Mouse (Mus musculus) splenic B cell, adult 2 months (primary cell): ENCODE measurements at regions not wholly inside any gene's neighbourhood (a gene's known extent, or its start where the extent isn't known, plus 50 kb on each side); places are given as distances from the start of the nearest gene placed in this dataset.
A peak's percentile ranks its signal among the peaks of the same experiment; 100 is the strongest.

Experiments used
- DNase-seq: peaks from one replicate; pipeline ENCODE4 v3.0.0-alpha.2; 2011; ENCODE audit warnings: low read depth, low spot score
- H3K27me3 ChIP-seq: 2 replicates; pipeline ENCODE4 v1.6.1; 2012; ENCODE audit warnings: mild to moderate bottlenecking, low read length, moderate library complexity, mixed read lengths; ENCODE audit not compliant: control insufficient read depth, poor library complexity, insufficient read depth, severe bottlenecking
- H3K36me3 ChIP-seq: 2 replicates; pipeline ENCODE4 v1.6.1; 2012; ENCODE audit warnings: mild to moderate bottlenecking, low read length, moderate library complexity, mixed read lengths; ENCODE audit not compliant: control insufficient read depth, poor library complexity, insufficient read depth, severe bottlenecking

DNA sequence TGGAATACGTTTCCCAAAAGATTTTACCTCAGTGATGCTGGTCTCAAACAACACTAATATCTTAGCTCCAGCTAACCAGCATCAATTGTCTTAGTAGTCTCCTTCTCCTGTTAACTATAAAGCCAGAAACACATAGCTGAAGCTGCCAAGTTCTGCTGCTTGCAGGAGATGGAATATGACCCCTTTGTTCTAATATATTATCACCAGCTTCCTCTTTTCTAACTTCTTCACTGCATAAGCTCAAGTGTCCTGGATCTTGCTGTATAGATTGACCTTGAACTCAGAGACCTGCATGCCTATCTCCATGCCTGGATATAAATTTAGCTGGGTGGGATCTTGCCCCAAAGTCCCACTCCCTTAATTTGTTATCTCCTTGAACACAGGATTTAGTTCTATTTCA is 94.8 kb downstream of the Rbm46 start:
- Histone ChIP-seq H3K27me3 (no peaks in the 10 kb centered on the region), H3K36me3 (no peaks in the 10 kb centered on the region)
- DNase-seq: no peak

DNA sequence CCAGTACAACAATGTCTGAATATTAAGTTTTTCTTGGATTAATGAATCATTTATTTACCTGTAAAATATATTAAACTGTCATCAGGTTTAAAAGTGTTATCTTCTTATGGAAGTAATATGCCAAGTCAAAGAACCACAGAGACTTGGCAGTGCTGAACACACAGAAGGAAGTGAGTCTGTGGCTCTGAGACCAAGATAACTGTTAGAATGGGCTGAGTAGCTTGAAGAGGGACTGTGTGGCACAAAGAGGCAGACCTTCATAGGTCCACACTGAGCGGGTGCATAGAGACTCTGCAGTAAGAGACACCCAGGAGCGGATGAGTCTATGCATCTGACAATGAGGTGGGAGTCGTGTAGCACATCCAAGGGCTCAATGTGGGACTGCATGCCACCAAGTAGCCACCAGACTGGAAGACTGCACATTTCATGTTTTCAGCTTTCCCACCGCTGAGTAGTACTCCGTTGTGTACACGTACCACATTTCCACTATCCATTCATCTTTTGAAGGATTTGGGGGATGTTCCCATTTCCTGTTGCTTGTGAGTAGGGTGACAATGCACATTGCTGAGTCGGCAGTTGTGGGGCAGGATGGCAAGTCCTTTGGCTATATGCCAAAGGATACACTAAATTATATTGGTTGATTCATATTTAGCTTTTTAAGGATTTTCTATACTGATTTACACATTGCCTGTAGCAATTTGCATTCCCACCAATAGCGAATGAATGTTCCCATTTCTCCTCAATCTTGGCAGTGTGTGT is 105.6 kb downstream of the Rbm46 start:
- Histone ChIP-seq H3K36me3 (no peaks in the 10 kb centered on the region), H3K27me3 (no peaks in the 10 kb centered on the region)
- no peak for DNase-seq

DNA sequence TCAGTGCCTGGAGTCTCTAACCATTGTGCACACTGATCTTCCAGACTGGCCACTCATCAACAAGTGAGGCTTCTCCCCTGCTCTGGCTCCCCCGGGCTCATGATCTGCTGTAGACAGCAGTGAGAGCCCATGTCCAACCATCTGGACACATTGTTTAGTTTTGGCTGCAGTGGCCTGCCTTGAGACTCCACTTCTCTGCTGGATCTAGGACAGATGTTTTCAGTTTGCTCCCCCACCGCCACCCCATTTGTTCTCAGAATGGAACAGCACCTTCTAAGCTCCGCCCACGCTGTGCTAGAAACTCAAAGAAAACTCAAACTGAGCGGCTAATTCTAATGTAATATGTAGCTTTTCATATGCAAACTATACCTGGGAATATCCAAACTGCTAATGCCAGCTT is 108.8 kb downstream of the Rbm46 start:
- Histone ChIP-seq H3K27me3 (no peaks in the 10 kb centered on the region), H3K36me3 (no peaks in the 10 kb centered on the region)
- no peak for DNase-seq

DNA sequence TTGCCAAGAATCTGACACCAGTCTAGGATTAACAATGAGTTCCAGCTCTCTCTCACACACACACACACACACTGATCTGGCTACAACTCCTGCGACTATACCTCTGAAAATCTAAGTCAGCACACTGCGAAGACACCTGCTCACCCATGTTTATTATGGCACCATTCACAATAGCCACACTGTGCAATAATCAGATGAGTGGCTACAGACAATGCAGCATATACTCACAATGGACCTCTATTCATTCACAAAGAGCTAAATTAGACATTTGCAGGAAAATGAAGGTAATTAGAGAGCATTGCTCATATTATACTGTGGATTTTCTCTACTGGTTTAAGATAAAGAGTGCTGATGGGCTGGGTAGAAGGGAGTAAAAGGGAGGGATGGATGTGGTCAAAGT is 116.3 kb downstream of the Rbm46 start:
- no peaks in the 10 kb centered on the region for H3K27me3 ChIP-seq
- no peak for DNase-seq
- no peaks in the 10 kb centered on the region for H3K36me3 ChIP-seq

DNA sequence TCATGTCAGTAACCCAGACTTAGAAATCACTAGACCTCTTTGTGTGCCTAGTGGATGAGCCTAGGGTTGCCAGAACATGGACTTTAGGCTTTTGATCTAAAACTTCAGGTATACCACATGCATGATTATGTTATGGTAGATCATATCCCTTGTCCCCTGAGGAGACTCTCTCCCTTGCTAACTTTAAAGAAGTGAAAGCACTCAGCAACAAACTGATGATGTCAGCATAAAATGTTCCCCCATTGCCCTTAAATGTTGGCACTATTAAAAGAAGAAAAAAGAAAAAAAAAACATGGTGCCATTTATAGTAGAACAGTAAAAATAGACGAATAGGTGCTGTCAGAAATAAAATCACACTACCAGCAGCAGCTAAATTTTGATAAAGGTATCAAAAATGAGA is 117.3 kb downstream of the Rbm46 start:
- no peak for DNase-seq
- Histone ChIP-seq H3K27me3 (no peaks in the 10 kb centered on the region), H3K36me3 (no peaks in the 10 kb centered on the region)

DNA sequence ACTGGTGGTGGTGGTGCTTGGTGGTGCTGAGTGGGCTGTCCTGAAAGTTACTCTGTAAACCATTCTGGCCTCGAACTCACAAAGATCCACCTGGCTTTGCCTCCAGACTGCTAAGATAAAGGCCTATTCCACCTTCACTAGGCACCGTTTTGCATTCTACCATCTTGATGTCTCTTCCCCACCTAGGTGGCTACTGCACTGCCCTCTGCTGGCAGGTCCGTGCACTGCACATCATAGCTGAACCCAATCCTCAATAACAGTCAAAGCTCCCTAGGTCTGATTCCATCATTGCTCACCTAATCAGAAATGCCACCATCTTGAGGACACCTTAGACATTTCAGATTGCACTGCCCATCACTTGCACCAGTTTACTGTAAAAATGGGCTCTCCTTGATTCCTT is 150.7 kb downstream of the Rbm46 start:
- no peaks in the 10 kb centered on the region for H3K36me3 ChIP-seq
- no peaks in the 10 kb centered on the region for H3K27me3 ChIP-seq
- DNase-seq: peak; percentile 2

DNA sequence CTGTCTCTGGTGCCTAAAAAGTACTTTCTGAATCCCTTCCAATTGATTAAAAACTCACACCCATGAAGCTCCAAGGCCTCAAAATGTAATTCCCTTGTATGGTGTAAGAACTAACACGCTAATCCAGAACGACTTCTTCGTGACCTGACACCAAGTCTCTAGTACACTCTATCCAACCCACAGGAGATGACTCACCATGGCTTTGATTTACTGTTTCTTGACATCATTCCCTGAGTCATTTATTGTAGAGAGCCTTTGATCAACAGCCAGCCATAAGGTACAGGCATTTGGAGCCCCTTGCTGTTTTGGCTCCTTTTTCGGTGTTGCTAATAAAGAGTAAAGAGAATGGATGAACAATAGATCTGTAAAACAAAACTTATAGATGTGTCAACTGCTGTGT is 159.7 kb upstream of the Npy2r start:
- Histone ChIP-seq H3K27me3 (no peaks in the 10 kb centered on the region), H3K36me3 (no peaks in the 10 kb centered on the region)
- no peak for DNase-seq

DNA sequence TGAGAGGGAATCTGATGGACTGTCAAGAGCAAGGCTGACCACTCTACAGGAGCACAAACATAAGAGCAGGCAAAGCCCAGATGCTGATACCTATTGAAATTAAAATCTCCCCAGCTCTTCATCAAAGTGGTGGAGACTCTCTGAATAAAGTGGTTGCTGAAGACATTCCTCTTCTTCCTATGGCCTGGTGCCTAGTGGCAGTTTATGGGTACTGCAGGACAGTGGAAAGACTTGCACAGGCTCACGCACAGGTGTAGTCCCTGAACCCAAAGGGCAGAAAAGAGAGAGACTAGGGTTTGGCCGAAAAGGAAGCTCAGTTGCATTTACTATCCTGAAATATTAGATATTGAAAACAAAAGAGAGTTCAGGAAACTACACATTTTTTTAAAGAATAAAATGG is 144.2 kb upstream of the Npy2r start:
- H3K36me3 ChIP-seq: no peaks in the 10 kb centered on the region
- H3K27me3 ChIP-seq: no peaks in the 10 kb centered on the region
- no peak for DNase-seq

DNA sequence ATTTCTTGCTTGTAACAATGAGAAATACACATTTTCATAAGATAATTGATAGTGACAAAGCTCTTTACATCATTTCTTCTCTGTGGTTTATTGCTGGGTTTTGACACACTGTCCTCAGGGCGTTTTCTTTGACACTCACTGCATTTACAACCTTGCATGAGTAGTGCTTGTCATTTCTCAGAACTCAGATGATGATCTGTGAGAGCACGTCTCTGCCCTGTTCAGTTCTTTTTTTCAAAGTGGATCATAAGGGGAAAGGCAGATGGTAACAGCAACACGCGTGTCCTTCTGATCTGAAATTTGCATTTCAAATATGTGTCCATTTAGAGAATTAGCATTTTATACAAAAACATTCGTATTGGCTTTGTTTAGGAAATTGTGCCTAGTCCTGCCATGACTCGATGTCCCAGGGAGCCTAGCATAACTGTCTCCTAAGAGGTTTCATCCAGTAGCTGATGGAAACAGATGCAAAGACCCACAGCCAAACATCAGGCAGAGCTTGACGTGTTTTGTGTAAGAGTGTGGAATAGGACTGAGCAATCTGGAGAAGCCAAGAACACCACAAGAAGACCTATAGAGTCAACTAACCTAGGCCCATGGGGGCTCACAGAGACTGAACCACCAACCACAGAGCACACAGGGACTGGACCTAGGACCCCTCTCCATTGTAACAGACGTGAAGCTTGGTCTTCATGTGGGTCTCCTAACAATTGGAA is 108.4 kb upstream of the Npy2r start:
- DNase-seq: no peak
- no peaks in the 10 kb centered on the region for H3K36me3 ChIP-seq
- H3K27me3 ChIP-seq: no peaks in the 10 kb centered on the region

DNA sequence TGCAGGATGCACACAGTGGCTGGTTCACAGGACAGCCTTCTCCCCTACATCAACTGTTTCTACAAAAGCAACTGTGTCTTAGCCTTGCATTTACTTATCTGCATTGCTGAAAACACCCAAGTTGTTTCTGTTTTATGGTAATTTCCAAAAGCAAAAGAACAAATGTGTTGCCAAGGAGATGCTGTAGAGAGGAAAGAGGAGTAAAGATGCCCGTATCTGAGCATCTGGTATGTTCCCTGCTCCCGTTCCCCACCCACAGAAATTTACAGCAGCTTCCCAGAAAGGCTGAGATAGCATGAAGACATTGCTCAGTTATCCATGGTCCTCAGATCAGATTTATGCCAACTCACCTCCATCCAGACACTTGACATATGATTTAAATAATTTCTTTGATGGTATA is 104.5 kb upstream of the Npy2r start:
- no peaks in the 10 kb centered on the region for H3K36me3 ChIP-seq
- DNase-seq: no peak

DNA sequence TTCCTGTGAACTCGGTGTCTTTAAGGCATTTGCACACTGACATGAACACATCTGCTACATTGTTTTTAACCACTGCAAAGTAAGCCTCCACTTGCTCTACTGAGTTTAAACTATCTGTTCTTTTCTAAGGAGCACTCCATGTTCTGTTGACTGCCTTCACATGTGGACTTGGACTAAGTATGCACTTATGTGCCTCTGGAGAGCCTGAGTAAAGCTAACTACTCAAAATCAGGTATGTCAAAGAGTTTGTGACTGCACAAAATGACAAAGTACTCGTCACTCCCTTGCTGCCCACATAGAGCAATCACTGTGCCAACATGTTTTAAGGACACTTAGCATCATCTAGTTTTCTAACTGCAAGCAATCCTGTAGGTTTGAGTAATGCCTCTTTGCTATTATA is 92.2 kb upstream of the Npy2r start:
- no peaks in the 10 kb centered on the region for H3K36me3 ChIP-seq
- DNase-seq: no peak
- H3K27me3 ChIP-seq: no peaks in the 10 kb centered on the region

More for the DNA sequence above, 104.5 kb upstream of the Npy2r start:
- H3K27me3 ChIP-seq: no peaks in the 10 kb centered on the region

DNA sequence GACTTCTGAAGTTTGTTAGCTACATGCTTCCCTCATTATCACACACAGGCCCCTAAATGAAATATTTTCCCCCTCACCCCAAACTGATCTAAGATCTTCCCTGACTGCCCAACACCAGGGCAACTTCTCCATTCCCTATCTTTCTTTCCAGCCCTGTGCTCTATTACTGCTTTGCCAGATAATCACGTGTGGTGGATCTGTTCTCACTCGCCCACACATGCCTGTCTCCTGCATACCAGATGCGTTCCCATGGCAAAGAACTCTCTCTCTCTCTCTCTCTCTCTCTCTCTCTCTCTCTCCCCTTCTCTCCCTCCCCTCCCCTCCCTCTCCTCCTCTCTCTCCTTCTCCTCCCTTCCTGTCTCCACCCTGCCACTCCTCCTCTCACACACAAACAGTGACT is 88.8 kb upstream of the Npy2r start:
- no peak for DNase-seq
- no peaks in the 10 kb centered on the region for H3K27me3 ChIP-seq
- no peaks in the 10 kb centered on the region for H3K36me3 ChIP-seq

DNA sequence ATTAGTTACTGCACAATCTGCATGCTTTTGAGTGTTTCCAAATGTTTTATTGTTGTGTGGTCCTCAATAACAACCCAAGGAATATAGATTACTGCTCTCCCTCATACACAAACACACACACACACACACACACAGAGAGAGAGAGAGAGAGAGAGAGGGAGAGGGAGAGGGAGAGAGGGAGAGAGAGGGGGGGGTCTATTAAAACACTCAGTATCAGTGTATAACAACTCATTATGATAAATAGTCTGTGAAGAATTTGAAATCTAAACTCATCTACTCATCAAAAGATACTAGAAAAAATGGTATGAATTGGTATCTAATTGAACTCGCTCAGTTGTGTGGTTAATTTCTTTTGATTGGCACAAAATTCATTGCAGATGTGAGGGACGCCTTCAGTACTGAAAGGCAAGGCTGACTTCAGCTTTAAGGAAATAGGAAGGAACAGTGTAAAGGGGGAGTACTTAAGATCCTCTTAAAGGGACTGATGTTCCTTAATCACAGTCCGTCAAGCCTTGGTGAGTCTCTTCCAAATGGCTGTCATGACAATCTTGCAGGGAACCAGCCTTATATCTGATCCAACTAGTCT is 72.6 kb upstream of the Npy2r start:
- Histone ChIP-seq H3K27me3 (no peaks in the 10 kb centered on the region), H3K36me3 (no peaks in the 10 kb centered on the region)
- DNase-seq: no peak

DNA sequence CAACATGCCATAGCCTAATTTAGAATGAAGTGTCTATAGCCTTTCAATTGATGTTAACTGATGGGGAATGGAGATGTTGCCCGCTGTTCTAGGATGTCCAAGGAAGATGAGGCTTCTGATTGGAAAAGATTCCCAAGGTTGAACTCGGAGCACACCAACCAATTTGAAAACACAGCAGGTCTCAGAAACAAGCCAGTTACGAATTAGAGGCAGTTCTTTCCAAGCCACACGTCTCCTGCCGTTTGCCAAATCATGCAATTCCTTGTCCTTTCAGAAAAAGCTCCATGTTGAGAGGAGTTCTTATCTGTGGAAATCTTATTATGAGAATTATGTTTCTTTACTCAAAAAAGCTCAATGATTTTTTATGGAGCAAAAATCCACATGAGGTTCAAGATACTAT is 71.5 kb upstream of the Npy2r start:
- H3K27me3 ChIP-seq: no peaks in the 10 kb centered on the region

DNA sequence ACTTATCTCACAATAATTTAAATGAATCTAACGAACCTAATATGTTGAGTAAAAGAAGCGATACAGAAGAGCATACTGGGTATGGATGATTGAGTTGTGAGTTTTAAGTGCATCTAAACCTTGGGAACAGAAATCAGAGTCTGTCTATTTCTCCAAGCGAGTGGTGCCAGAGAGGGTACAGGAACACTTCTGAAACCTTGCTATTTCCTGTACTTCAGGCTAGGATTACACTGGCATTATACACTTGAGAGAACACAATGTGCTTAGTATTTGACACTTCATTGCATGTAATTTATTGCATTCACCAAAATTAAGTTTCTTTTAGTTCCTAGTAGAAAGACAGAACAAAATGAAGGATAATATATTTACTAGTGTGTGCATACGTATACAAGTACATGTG is 54.0 kb upstream of the Npy2r start:
- Histone ChIP-seq H3K27me3 (no peaks in the 10 kb centered on the region), H3K36me3 (no peaks in the 10 kb centered on the region)
- no peak for DNase-seq

More for the DNA sequence above, 71.5 kb upstream of the Npy2r start:
- no peak for DNase-seq
- no peaks in the 10 kb centered on the region for H3K36me3 ChIP-seq
